Mouse (Mus musculus) MEL (cell line): ENCODE data around the gene Sf3b4.
"Not testable (repeated sequence)": the region's sequence is repeated elsewhere in the genome, so short reads cannot be mapped to it uniquely, and the experiment has no call there.

ENCODE experiments used
- CHD2 ChIP-seq: IDR thresholded peaks from 2 replicates; pipeline ENCODE4 v1.6.1; 2011; ENCODE audit warnings: low read length, improper control_type of control experiment
- CTCF ChIP-seq, 3 experiments: IDR thresholded peaks in 2 of 3; conservative IDR thresholded peaks in 1 of 3; 2 replicates each; pipeline ENCODE4 v1.5.1; 2011 to 2012; ENCODE audit warnings: low read length in 3 of 3, low read depth in 2 of 3, mild to moderate bottlenecking in 2 of 3, improper control_type of control experiment in 1 of 3, inconsistent platforms in 1 of 3, mixed read lengths in 1 of 3, moderate library complexity in 1 of 3; ENCODE audit not compliant: control insufficient read depth in 1 of 3, insufficient read depth in 1 of 3, poor library complexity in 1 of 3, severe bottlenecking in 1 of 3
- ELF1 ChIP-seq: IDR thresholded peaks from 2 replicates; pipeline ENCODE4 v1.6.1; 2014; ENCODE audit warnings: low read depth, mild to moderate bottlenecking, inconsistent platforms, low read length, improper control_type of control experiment, moderate library complexity
- ETS1 ChIP-seq: IDR thresholded peaks from 2 replicates; pipeline ENCODE4 v1.6.1; 2012; ENCODE audit warnings: low read depth, mild to moderate bottlenecking, inconsistent platforms, low read length, improper control_type of control experiment, moderate library complexity
- MAZ ChIP-seq: IDR thresholded peaks from 2 replicates; pipeline ENCODE4 v1.6.1; 2012; ENCODE audit warnings: low read depth, mild to moderate bottlenecking, inconsistent platforms, low read length, improper control_type of control experiment
- POLR2A ChIP-seq, 2 experiments: IDR thresholded peaks; 2 replicates each; pipeline ENCODE4 v1.6.1; 2011 to 2012; ENCODE audit warnings: low read length in 2 of 2, mild to moderate bottlenecking in 2 of 2, control low read depth in 1 of 2, improper control_type of control experiment in 1 of 2, low read depth in 1 of 2, moderate library complexity in 1 of 2; ENCODE audit not compliant: control insufficient read depth in 1 of 2, insufficient read depth in 1 of 2, poor library complexity in 1 of 2
- POLR2AphosphoS2 ChIP-seq: IDR thresholded peaks from 2 replicates; pipeline ENCODE4 v1.6.1; 2011; ENCODE audit warnings: low read length, improper control_type of control experiment
- ZMIZ1 ChIP-seq: IDR thresholded peaks from 2 replicates; pipeline ENCODE4 v1.6.1; 2012; ENCODE audit warnings: low read depth, mild to moderate bottlenecking, inconsistent platforms, low read length, improper control_type of control experiment, moderate library complexity
- ZNF384 ChIP-seq: IDR thresholded peaks from 2 replicates; pipeline ENCODE4 v1.6.1; 2012; ENCODE audit warnings: low read depth, mild to moderate bottlenecking, inconsistent platforms, low read length, improper control_type of control experiment

DNA sequence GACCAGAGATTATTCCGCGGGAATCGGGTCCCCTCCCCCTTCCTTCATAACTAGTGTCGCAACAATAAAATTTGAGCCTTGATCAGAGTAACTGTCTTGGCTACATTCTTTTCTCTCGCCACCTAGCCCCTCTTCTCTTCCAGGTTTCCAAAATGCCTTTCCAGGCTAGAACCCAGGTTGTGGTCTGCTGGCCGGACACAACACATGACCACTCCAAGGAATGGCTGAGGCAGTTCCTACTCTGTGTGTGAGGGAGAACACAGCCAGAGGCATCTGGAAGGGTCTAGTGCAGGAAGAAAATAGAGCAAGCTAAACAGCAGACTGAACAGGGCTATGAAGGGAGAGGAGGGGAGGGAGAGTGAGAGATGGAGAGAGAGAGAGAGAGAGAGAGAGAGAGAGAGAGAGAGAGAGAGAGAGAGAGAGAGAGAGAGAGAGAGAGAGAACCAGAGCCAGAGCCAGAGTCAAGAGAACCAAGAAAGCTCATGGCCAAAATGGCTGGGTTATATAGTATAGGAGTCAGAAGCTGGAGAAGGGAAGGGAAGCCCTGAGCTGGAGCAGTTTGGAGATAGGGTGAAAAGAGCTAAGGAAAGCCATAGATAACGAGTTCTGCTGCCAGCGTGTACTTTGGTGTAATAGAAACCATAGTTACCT lies 26.6 kb downstream of the Sf3b4 start:
- TF ChIP-seq CHD2; CTCF (IDR thresholded peaks at IDR 0.05 in 2 of 3, conservative IDR thresholded peaks at IDR 0.05 in 1 of 3; ENCODE audit: control insufficient read depth in 1 of 3, insufficient read depth in 1 of 3, low read depth in 2 of 3, low read length in 3 of 3, poor library complexity in 1 of 3, severe bottlenecking in 1 of 3); ZNF384; MAZ; ZMIZ1; POLR2AphosphoS2: not testable (repeated sequence)
- TF ChIP-seq ETS1 (peak; percentile 4; the same call in 1 of the 2 replicates), ELF1 (0 out of 2 replicates have a peak, but pooled peaks have one; percentile 3), POLR2A (IDR thresholded peaks at IDR 0.05; ENCODE audit: control insufficient read depth in 1 of 2, insufficient read depth in 1 of 2, low read depth in 1 of 2, low read length in 2 of 2, poor library complexity in 1 of 2) (peak; percentile 47 to 59; a peak in 1 of 4 replicates)
